Mouse (Mus musculus) gastrocnemius, postnatal 36 days (tissue): ENCODE data around the gene Otub1. TPM values are rescaled to one million over a fixed set of nuclear protein-coding genes. Genes with fewer than 3 reads are reported as not detected.

Experiments
- DNase-seq, 2 experiments: peaks; one replicate each; pipeline ENCODE4 v3.0.0; 2022
- intact Hi-C: fragments of 180-260 bp; cut with DNase I; formaldehyde crosslinking; loops from one replicate; pipeline ENCODE4 v1.15.1; 2025
- total RNA-seq, 2 experiments: library from RNA; stranded (reverse); gene quantifications; 2 replicates each; pipeline ENCODE4 v1.2.3; 2021

The Otub1 gene
- total RNA-seq, 2 experiments from 2014 or later: 45.4 to 49.9 TPM

GRCm38 (mm10) chr19:7151927-7152653 is 54.0 kb downstream of the Otub1 start:
- no peak for DNase-seq
- intact Hi-C loops: no loop called here

GRCm38 (mm10) chr19:7151300-7151926 is 54.7 kb downstream of the Otub1 start:
- intact Hi-C loops: no loop called here
- DNase-seq: no peak

GRCm38 (mm10) chr19:7149158-7149685 is 56.9 kb downstream of the Otub1 start:
- intact Hi-C loops: no loop called here
- DNase-seq: no peak

GRCm38 (mm10) chr19:7148541-7149085 is 57.5 kb downstream of the Otub1 start:
- intact Hi-C loops: no loop called here
- no peak for DNase-seq

Other genes starting within 250 kb of the Otub1 start
- 100 to 1,000 TPM; 105 to 128 TPM for gene Ppp1r14b, start 231.3 kb downstream of the Otub1 start, total RNA-seq
- gene Plcb3, start 229.8 kb downstream of the Otub1 start, total RNA-seq: 10 to 100 TPM in 1 of 2 experiments, 1 to 10 TPM in 1; 8.1 to 10.7 TPM
- 10 to 100 TPM in 1 of 2 experiments, 1 to 10 TPM in 1; 7.5 to 11.6 TPM for gene Fkbp2, start 225.8 kb downstream of the Otub1 start, total RNA-seq
- gene Vegfb, start 218.7 kb downstream of the Otub1 start, total RNA-seq: 100 to 1,000 TPM; 140 to 153 TPM
- 10 to 100 TPM; 31.1 to 36.4 TPM for gene Dnajc4, start 213.7 kb downstream of the Otub1 start, total RNA-seq
- gene Nudt22, start 210.2 kb downstream of the Otub1 start, total RNA-seq: 10 to 100 TPM; 11.4 to 16.5 TPM
- gene Trpt1, start 210.2 kb downstream of the Otub1 start, total RNA-seq: 10 to 100 TPM; 21.0 to 23.2 TPM
- gene Fermt3, start 186.8 kb downstream of the Otub1 start, total RNA-seq: 1 to 10 TPM; 1.1 to 1.5 TPM
- gene Stip1, start 166.3 kb downstream of the Otub1 start, total RNA-seq: 10 to 100 TPM; 80.7 to 91.9 TPM
- gene Macrod1, start 149.5 kb downstream of the Otub1 start, total RNA-seq: 100 to 1,000 TPM; 240 to 280 TPM
- under 1 TPM; 0.36 to 0.49 TPM for gene Flrt1, start 100.6 kb downstream of the Otub1 start, total RNA-seq
- 10 to 100 TPM; 80.2 to 87.0 TPM for gene Cox8a, start 11.3 kb upstream of the Otub1 start, total RNA-seq
- 10 to 100 TPM in 1 of 2 experiments, 1 to 10 TPM in 1; 7.8 to 11.3 TPM for gene Naa40, start 34.9 kb upstream of the Otub1 start, total RNA-seq
- gene Rcor2, start 61.0 kb upstream of the Otub1 start, total RNA-seq: 1 to 10 TPM; 1.8 to 2.1 TPM
- gene Mark2, start 135.5 kb upstream of the Otub1 start, total RNA-seq: 10 to 100 TPM; 28.9 to 33.5 TPM
- 1 to 10 TPM; 7.0 to 7.1 TPM for gene Spindoc, start 176.7 kb upstream of the Otub1 start, total RNA-seq
- gene 2700081O15Rik, start 211.3 kb upstream of the Otub1 start, total RNA-seq: 1 to 10 TPM; 5.7 to 6.2 TPM